Mouse (Mus musculus): Measurements from ENCODE around the gene Gna15. TPM values are rescaled to one million over a fixed set of nuclear protein-coding genes. Genes with fewer than 3 reads are reported as not detected.

Gna15 gene
- total RNA-seq, 2 experiments from 2014 or later, result 1.7 to 2.6 TPM

DNA sequence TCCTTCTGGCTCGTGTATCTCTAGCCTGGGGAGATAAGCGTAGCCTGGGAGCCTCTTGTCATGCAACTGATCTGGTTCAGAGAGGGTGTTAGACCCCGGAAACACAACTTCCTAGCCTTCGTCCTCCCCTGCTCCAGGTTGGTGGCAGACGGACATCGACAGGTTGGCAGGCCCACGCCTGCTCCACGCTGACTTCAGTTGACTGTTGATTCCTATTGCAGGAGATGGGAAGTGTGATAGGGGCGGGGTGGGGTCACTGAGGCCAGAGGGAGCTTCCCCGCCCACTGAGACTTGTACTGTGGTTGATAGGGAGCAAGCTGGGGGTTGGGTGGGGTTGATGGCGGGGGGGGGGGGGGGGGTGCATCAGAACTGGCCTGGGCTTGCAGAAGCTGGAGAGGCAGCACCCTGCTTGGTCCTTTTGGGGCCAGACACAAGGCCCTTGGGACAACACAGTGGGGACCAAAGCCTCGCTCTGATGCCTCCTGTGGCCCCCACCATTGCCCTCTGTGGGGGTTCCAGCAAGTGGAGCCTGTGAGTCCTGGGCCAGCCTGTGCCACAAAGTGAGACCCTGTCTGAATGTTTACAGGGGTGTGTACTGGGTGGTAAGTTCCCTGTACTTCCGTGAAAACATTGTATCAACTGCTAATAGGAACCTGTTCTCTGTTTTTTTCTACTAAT, 1.1 kb upstream of the Gna15 start:
- DNase-seq (ENCODE audit: low spot score in 2 of 2), result no peak

DNA sequence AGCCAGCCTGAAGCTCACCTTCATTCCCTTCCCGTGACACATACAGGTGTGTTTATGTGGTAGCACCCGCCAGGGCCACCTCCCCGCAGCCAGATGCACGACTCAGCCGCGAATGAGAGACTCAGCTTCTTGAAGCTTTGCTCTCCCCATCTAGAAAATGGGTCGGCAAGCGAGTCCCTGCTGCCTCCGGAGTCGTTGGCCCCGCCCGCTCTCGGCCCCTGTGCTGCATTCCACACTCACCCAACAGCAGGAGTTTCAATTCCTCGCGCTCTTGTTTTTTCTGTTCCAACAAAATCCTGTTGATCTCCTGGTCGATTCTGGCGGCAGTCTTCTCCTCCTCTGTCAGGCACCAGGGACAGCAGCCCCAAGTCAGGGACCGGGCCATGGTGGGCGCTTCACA, 455 bp downstream of the Gna15 start:
- no peak for DNase-seq (ENCODE audit: low spot score in 2 of 2)

DNA sequence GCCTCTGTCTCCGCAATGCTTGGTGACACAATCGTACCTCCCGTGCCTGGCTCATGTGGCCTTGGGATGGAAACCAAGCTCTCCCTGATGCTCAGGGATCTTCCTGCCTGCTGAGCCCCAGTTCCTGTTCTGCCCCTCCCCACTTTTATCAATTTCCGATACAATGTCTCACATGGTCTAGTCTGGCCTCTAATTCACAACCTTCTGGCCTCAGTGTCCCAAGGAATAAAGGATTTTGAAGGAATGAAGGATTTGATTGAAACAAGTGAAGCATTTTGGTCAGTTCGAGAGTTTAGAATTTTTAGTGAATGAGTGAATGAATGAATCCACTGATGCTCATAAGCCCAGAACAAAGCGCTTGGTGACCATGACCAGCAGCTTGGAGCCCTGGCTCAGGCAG, 883 bp downstream of the Gna15 start:
- no peak for DNase-seq (ENCODE audit: low spot score in 2 of 2)

DNA sequence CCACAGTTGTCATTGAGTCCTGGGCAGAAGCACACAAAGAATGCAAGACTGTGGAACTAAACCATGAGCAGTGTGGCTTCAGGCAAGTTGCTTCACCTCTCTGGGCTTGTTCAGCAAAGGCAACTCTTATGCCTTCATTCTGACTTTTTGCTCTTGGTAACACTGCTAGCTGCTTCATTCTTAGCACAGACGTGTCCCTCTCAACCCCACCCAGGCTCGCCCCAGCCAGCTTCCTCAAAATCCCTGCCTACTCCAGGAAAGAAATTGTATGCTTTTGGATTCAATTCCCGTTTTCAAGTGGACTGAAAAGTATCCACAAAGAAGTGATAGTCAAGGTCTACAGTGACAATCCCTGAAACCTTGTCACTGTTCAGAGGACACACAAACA, 4.1 kb downstream of the Gna15 start:
- no peak for DNase-seq (ENCODE audit: low spot score in 2 of 2)

DNA sequence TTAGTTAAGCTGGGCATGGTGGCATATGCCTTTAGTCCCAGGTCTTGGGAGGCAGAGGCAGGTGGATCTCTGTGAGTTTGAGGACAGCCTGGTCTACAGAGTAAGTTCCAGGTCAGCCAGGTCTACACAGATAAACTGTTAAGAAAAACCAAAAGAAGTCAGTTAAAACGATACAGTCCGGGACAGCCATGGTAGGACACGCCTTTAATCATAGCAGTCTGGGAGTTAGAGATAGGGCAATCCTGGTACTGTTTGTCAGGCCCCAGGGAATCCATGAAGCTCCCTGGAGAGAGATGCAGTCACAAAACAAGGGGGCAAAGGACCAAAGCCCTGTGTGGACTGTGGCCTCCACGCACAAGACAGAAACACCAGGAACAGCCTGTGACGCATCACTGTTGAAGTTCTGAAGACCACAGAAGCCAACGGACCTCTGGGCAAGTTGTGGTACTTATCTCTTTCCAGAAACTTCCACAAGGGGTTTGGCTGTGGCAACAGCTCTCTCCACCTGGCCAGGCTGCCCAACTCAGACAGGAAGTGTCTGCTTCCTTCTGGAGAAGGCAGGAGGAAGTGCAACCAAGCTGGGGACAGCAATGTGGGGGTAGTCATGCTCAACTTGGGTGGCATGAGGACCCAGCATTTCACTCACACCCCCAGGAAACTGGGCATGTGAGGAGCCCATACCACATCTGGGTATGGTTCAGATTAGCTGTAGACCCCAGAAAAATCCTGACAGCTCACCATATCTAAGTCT, 4.6 kb downstream of the Gna15 start:
- DNase-seq (ENCODE audit: low spot score in 2 of 2), result no peak

DNA sequence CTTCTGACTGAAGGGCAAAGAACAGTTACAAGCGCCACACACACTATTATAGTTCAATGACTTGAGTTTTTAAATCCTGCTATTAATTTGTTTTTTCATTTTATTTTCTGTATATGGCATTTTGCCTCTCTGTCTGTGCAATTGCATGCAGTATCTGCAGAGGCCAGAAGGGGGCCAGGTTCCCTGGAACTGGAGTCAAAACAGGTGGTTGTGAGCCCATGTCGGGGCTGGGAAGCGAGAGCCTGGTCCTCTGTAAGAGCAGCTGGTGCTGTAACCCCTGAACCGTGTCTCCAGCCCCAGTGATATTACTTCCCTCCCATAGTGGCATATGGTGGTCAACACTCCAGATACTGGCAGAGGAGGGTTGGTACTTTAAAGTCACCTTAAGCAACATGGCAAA, 5.5 kb downstream of the Gna15 start:
- DNase-seq (ENCODE audit: low spot score in 2 of 2), result peak; percentile 72 to 76

DNA sequence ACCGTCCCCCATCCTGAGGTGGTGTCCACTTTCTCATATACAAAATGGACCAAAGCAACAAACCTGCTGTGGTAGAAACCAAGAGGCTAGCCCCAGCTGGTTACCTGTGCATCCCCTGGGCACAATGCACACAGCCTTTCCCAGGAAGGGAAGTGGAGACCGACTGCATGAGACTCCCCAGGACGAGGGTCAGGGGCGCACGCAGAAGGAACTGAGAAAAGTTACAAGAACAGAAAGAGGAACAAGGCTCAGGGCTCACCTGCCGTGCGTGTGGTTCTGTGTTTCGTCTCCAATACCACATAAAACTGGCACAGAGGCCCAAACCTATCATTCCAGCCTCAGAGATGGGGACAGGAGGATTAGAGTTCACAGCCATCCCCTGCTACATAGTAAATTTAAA, 6.8 kb downstream of the Gna15 start:
- no peak for DNase-seq (ENCODE audit: low spot score in 2 of 2)

DNA sequence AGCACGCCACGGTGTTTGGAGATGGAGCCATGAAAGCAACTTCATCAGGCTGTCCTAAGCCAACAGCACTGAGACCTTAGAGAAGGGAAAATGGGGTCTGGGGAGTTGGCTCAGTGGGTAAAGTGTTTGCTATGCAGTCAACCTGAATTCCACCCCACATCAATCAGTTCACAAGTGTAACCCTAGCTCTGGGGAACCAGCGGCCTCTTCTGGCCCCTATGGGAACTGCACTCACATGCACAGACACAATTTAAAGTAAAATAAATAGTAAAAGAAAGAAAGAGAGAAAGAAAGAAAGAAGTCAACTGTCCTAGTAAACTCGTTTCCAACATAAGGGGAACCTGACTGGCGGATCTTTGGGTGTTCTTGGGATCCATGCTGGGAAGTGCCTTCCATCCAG, 10.2 kb downstream of the Gna15 start:
- no peak for DNase-seq (ENCODE audit: low spot score in 2 of 2)

DNA sequence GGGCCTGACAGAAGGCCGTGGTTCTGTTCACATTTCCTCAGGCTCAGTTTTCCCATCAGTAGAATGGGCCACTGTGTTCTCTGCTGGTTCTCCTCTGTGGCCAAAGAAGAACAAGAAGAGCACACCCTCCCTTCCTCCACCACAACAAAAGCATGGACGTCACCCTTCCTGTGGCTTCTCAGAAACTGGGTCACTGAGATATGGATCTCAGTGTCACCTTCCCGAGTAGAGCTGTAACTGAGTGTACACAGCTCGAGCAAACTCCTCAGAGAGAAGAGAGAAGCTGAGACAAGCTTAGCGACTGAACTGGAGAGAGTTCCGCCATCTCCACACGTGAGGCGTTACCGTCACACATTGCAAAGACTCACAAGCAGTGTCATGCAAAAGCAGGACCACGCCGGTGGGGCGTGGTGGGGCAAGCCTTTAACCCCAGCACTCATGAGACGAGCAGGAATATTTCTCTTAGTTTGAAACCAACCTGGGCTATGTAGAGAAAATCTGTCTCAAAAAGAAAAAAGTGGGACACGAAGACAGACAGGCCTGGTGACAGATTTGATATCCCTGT, 13.7 kb downstream of the Gna15 start:
- no peak for DNase-seq (ENCODE audit: low spot score in 2 of 2)

DNA sequence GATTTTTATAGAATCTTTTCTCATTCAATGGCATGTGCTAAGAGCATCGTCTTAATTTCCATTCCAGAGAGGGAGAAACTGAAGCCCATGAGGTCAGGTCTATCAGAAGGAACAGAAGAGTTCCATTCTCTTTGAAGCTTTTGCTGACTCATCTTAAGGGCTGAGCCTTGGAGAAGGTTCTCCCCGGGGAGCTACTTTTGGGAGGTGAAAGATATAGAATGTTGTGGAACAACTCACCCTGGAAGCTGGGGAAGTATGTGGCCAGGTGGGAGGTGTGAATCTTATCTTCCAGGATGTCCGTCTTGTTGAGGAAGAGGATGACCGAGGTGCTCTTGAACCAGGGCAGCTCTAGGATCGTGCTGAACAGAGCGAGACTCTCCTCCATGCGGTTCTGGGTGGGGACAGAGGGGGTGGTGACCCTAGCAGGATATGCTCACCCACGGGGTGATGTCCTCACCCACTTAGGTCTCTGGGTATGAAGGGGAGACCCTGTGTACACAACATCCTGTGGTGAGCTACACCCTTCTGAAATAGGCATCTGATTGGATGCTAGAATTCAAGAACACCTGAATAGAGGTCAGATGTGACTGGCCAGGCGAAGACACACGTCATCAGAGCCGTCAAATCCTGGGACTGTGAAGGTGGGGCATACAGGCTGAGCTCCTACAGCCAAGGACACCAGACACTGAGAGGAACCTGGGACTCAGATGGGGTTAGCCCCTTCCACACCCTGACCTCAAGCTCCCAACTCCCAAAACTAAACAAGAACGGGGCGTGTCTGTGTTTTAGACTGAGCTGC, 16.1 kb downstream of the Gna15 start:
- DNase-seq (ENCODE audit: low spot score in 2 of 2), result no peak

DNA sequence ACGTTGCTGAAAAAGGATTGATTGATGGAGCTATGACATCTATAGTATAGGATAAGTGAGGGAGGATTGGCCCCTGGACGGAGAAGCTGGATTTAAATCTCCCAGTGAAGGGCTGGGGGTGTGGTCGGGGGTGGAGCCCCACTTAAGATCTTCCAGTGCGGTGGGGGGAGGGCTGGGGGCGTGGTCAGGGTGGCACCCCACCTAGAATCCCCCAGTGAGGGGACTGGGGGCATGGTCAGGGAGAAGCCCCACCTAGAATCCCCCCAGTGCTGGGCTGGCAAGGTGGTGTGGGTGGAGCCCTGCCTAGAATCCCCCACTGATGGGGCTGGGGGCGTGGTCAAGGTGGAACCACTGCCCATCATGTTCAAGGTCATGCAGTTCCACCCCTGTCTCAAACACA, 16.9 kb downstream of the Gna15 start:
- no peak for DNase-seq (ENCODE audit: low spot score in 2 of 2)

DNA sequence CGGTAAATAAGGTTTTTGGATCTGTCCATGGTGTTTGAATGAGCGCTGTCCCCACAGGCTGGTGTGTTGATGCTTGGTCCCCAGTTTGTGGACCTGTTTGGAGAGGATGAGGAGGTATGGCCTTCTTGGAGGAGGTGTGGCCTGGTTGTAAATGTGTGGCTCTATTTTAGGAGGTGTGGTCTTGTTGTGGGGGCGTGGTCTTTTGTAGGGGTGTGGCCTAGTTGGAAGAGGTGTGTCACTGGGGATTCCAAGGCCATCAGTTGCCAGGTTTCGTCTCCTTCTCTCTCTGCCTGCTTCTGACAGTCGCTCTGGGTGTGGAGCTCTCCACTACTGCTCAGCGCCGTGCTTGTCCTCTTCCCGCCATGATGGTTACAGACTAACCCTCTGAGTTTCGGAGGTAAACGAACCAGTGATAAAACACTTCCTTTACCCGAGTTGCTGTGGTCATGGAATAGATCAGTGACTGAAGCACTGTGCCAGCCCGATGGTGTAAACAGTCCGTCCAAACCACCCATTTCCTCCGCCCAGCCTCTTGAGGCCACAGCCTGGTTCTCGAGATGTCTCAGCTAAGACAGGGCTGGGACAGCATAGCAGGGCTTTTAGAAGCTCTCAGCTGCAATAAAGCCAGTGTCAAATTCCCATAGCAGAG, 18.9 kb downstream of the Gna15 start:
- no peak for DNase-seq (ENCODE audit: low spot score in 2 of 2)

DNA sequence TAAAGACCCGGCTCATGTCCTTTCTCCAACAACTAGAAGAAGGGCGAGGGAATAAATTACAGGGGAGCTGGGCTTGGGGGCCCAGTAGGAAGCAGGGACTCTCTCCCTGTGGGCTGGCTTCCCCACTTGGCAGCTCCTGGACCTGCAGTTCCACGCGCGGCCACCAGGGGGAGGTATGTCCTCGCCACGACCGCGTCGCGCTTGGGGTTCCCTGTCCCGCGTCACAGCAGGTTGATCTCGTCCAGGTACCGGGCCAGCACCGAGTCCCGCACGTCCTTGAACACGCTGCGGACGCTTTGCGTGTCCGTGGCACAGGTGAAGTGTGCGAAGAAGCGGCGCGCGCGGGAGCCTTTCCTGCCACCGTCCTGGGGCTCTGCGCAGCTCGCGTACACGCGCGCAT, 21.4 kb downstream of the Gna15 start:
- peak; percentile 96 to 97 for DNase-seq (ENCODE audit: low spot score in 2 of 2)

DNA sequence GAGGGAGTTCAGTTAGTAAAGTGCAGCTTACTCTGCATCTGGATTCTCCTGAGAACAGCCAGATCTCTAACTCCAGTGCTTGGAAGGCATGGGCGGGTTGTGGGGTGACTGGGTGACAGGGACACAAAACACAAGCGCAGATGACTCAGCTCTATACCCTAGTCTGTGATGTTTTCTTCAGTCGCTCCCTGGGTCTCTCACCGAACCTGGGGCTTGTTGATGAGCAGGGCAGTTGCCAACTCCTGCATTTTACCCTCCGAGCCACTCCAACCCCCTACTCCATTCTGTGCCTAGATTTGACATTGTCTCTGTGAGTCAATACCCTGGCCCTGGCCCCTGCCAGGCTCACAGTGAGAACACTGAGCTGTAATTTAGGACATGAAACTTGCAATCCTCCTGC, 22.2 kb downstream of the Gna15 start:
- DNase-seq (ENCODE audit: low spot score in 2 of 2), result no peak

DNA sequence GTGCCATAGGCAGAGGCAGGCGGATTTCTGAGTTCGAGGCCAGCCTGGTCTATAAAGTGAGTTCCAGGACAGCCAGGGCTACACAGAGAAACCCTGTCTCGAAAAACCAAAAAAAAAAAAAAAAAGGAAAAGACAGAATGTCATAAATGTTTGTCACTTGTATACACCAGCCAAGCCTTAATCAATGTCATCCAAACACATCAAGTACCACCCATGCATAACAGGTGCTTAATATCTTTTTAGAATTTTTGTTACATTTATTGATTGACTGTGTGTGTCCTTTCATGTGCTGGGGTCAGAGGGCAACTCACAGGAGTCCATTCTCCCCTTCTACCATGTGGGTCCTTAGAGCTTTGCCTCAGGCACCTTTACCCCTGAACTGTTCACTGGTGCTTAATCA, 24.0 kb downstream of the Gna15 start, which contains the start of gene S1pr4:
Gene S1pr4 (minus strand): TSS at position 101 of the 400 bp plus-strand sequence.
- DNase-seq (ENCODE audit: low spot score in 2 of 2), result no peak

DNA sequence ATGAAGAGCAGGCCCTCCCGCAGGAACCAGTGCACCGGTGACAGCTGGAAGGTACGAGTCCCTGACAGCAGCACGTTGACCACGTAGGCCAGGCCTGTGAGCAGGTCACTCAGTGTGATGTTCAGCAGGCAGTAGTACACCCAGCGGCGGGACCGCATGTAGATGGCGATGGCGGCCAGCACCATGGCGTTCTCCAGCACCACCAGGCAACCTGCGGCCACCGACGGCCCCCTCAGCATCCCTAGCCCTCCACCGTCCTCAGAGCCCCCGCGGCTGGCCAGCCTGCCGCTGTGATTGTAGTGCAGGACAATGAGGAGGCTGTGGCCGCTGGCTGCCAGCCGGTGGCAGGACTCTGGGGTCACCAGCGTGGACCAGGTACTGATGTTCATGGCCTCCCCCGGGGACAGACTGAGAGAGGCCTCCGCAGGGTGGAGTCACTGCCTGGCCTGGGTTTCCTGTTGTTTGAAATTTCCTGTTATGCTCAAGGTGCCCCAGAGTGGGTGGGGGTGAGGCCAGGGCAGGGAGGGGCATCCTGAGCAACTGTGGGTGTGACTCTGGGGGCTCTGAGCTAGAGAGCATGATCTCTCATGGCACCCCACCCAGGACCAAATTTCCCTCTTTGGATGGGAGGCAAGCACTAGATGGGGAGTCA, 24.6 kb downstream of the Gna15 start:
- DNase-seq (ENCODE audit: low spot score in 2 of 2), result no peak

DNA sequence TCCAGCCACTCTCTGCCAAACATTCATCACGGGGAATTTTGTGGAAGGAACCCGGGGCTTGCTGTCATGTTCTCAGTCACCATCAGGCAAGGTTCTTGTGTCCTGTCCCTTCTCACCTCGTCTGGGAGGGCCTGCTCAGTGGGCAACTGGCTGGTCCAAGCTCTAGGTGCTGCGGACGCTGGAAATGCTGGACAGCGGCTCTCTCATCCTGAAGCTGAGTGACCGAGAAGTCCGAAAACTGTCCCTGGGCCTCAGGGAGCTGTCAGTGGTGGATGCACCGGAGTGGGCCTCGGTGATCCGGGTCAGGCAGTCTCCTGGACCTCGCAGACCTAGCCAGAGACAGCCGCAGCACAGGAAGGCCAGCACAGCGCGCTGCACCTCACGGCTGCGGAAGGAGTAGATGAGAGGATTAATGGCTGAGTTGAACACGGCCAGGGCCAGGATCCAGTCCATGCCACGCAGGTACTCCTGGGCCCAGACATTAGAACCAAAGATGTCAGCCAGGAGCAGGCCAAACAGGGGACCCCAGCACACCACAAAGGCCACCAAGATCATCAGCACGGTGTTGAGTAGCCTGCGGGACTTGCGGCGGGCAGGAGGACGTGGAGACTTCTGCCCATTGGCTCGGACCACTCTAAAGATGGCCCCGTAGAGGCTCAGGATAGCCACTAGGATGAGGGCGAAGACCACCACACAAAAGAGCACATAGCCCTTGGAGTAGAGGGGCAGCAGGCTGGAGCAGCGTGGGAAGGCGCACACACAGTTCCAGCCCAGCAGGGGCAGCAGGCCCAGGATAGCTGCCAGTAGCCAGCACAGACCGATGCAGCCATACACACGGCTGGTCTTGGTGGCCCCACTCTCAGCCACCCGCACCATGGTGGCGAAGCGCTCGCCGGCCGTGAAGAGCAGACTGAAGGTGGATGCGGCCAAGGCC, 25.4 kb downstream of the Gna15 start:
- no peak for DNase-seq (ENCODE audit: low spot score in 2 of 2)

DNA sequence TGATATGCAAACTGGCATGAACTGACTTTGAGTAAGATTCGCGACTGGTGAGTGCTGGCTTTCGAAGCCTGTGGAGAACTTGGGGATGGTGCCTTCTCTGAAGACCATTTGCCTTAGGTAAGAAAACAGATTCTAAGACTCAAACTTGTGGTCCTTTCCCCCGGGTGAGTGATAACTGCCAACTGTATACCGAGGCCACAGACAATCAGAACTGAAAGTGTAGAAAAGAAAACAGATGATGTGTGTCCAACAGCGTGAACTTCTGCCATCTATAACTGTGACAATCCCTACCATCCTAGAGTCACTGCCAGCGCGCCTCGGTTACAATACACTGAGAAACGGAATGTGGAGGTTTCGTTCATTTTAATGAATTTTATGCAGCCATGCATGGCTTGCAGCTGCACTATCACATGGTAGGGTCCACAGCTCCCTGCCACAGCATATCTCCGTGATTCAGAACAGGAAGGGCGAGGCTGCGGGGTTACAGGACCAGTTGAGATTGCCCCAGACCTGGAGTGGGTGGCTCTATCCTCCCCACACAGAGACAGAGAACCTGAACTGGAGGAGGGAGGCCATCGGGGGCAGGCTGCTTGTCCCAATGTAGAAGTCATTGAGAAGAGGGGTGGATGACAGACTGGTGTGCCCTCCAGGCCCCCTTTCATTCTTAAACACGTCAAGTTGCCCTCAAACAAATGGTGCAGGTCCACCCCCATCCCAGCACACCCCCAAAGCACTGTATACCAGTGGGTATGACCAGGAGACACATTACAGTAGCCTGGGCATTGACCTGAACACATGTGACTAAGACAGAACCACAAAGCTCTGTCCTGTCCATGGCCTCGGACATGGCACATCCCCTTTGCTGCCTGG, 26.4 kb downstream of the Gna15 start:
- no peak for DNase-seq (ENCODE audit: low spot score in 2 of 2)

DNA sequence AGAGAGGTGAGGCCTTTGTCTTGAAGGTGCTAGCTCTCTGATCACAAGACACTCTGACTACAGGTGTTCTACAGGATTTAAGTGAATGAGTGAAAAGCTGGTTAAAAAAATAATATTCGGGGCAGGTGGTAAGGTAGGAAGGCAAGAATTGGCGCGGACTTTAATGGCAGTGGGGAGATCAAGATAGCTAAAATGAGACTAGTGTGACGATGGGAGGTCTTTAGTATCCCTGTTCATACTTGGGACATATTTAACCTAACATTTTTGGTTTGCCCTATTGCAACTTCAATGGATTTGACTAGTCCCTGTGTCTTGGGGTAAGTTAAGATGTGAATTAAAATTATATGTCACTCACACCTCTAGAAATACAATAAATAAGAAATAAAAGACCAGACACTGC, 27.1 kb downstream of the Gna15 start:
- no peak for DNase-seq (ENCODE audit: low spot score in 2 of 2)
